Mouse (Mus musculus): Measurements from ENCODE around the gene Wdr75.

- TF ChIP-seq CTCF (IDR thresholded peaks at IDR 0.05; ENCODE audit: low read depth, low read length) (no peak), POLR2A (IDR thresholded peaks at IDR 0.05; ENCODE audit: extremely low read depth, insufficient read depth, low read length) (no peak)
Measured at GRCm38 (mm10) chr1:45863641-45864040, 68.7 kb downstream of the Wdr75 start.
